Mouse (Mus musculus) liver (tissue): ENCODE measurements at regions not wholly inside any gene's neighbourhood (a gene's known extent, or its start where the extent isn't known, plus 50 kb on each side); places are given as distances from the start of the nearest gene placed in this dataset.

Experiments
- DNase-seq: peaks from one replicate; pipeline ENCODE4 v3.0.0-alpha.2; 2020; ENCODE audit warnings: mixed read lengths

DNA sequence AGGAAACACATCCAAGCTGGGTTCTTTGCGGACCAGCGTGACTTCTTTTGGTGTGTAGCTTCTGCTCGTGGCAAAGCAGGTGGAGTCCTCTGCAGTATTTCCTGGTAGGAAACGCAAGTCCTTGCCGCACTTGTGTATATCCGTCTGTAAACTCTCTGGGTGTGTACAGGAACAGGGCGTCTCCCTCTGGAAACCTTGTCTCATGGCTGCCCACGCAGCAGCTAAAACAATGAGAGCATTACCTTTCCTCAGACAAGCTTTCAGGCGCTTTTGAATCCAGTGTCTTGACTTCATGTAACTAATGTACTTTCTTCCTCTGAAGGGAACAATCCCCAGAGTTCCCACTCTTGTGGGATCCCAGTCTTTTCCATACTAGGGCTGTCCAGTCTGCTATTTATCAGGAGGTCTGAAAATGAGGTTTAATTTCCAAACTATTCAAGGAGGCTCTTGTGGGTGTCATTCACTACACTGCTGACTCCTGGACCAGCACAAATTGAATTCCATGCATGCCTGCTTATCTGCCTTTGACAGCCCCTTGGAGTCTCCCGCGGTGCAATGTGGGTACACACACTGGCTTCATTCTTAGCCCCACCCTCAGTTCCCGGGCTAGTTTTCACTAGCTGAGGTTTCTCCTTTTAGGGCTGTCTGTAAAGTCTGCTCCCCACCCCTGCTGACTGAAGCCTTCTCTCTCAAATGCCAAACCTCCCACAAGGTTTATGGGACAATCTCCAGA is 161.6 kb upstream of the Anxa10 start:
- DNase-seq, result peak; percentile 6

DNA sequence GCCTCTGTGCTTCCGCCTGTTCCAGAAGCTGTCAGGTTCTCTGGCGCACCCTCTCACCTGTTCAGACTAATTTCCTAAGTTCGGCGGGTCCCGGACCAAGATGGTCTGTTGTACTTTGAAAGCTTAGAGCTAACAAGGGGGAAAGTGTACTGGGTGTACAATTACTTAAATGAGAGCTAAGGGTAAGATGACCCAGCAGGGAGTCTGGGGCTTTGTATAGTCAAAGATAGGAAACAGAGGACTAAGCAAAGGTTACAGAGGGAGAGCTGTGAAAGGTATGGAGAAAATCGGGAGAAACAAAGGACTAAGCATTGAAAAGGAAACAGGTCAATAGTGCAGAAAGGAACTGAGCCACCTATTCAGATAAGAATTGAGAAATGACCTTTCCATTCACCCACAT is 127.6 kb upstream of the Anxa10 start:
- no peak for DNase-seq
